Mouse (Mus musculus): Measurements from ENCODE around the gene Cdc42se2.
A peak's percentile ranks its signal among the peaks of the same experiment; 100 is the strongest.

Gene Cdc42se2

GRCm38 (mm10) chr11:54787488-54788474, at the start of gene Cdc42se2:
Gene Cdc42se2 (minus strand): TSS chr11:54787675.
- peak; percentile 97 to 98 for DNase-seq

DNA sequence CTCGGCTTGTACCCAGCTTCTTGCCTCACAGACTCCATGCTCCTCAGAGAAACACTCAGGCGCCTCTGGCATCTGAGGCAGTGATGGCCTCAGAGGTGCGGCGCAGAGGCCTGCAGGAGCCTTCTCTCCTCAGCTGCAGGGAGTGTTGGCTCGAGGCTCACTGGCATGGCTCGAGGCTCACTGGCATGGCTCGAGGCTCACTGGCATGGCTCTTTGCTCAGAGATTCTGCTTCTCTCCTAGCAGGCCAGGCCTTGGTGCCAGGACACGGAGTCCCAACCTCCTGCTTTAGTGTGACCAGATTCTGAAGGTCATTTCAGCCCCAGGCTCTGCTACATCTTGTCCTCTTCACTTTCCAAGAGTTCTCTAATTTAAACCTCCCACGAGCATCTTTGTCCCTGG, 48.6 kb upstream of the Cdc42se2 start:
- no peak for DNase-seq

- DNase-seq: no peak
Observed at GRCm38 (mm10) chr11:54834596-54834995, 47.1 kb upstream of the Cdc42se2 start.

GRCm38 (mm10) chr11:54833833-54834232, 46.4 kb upstream of the Cdc42se2 start:
- no peak for DNase-seq

- DNase-seq: no peak
Observed at GRCm38 (mm10) chr11:54826819-54827218, 39.3 kb upstream of the Cdc42se2 start.

- DNase-seq: no peak
Observed at GRCm38 (mm10) chr11:54825774-54826173, 38.3 kb upstream of the Cdc42se2 start.

- DNase-seq: no peak
Observed at GRCm38 (mm10) chr11:54823467-54823866, 36.0 kb upstream of the Cdc42se2 start.

DNA sequence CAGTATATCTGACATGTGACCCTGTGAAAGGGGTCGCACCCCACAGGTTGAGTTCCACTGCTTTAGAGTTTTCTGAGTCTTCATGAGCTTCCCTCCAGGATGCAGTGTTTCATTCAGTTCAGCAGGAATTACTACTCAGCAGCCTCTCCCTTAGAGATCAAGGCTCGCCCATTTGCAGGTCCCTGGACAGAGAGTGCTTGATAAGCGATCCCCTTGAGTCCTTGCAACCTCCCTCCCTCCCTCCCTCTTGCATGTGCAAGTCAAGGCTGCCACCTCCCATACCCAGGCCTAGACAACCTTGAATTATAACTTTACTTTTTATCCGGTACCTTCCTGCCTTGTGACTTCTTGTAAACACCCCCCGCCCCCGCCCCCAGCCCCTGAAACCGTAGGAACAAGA, 32.0 kb upstream of the Cdc42se2 start:
- DNase-seq: no peak

DNA sequence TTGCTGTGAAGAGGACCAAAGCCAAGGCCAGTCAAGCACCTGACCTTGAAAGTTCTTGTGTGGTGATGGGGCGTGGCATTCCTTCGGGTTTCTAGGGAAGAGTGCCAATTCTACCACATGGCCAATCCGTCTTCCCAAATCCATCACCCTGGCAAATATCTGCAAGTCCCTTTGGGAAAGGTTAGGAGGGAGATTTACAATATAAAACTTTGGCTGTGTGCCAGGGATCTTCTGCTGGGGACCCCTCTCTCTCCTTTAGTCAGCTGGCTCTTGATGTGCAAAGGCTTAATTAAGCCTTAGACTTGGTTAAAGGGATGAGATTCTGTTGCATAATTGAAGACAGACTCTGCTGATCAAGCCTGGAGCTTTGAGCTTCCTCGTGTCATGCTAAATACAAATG, 30.0 kb upstream of the Cdc42se2 start:
- DNase-seq: no peak

GRCm38 (mm10) chr11:54815659-54816058, 28.2 kb upstream of the Cdc42se2 start:
- no peak for DNase-seq

- peak in 1 of 2 experiments; percentile 22 for DNase-seq
Observed at GRCm38 (mm10) chr11:54812812-54813516, 25.5 kb upstream of the Cdc42se2 start.

DNA sequence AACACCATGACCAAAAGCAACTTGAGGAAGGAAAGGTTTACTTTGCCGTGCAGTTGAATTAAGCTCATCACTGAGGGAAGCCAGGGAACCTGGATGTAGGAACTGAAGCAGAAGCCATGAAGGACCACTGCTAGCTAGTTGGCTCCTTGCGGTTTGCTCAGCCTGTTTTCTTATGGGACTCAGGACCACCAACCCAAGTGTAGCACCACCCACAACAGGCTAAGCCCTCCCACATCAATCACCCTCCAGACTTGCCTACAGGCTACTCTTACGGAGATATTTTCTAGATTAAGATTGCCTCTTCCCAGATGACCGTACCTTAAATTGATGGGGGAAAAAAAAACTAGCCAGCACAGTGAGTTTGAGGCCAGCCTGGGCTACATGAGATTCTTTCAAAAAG, 24.8 kb upstream of the Cdc42se2 start:
- DNase-seq: no peak

- no peak for DNase-seq
Observed at GRCm38 (mm10) chr11:54811054-54811453, 23.6 kb upstream of the Cdc42se2 start.

DNA sequence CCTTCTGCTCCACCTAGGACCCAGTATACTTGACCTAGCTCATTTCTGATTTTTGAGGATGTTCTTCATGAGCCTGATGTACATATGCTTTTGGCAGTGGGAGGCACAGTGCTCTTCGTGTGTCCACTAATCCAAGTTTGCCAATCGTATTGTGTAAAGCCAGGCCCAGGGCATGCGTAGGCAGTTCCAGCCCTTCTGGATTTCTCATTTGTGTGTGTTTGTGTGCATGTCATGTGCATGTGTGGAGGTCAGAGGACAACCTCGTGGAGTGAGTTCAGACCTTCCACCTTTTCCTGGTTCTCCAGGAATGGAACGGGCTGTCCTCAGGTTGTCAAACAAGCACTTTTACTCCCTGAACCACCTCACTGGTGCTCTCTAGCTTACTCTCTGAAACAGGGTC, 22.1 kb upstream of the Cdc42se2 start:
- no peak for DNase-seq

- no peak for DNase-seq
Observed at GRCm38 (mm10) chr11:54808177-54808576, 20.7 kb upstream of the Cdc42se2 start.

DNA sequence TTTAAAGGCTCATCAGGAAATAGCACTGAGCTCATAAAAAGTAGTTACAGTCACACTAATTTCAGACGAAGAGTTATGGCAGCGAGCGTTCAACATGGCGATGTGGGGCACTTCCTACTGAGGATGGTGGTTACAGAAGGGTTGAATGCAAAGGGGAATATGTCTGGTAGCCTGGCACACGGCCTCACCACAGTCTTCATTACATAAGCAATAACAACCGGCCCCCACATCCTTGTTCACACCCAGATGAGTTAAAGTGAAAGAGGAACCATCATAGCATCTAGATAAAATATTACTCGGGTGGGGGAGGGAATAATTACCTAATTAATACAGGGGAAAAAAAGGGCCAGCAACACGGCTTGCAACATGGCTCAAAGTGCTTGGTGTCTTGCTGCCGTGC, 20.2 kb upstream of the Cdc42se2 start:
- DNase-seq: peak in 1 of 2 experiments; percentile 16

GRCm38 (mm10) chr11:54806891-54807290, 19.4 kb upstream of the Cdc42se2 start:
- DNase-seq: no peak

DNA sequence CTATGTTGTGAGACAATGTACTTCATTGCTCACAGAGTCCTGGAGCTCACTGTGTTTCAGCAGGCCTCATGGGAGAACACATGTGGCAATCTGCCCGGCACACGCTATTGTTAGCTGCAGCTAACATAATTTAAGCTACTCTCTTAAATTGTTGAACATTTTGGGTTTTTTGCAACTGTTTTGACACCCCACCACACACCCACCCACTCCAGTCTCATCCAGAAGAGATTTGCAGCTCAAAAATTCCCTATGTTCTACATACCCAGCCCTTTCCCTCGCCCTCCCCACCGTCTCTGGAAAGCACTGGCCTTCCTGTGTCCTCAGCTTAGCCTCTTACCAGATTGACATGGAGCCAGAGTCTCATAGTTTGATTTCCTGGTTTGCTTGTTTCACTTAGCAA, 17.7 kb upstream of the Cdc42se2 start:
- DNase-seq: no peak

DNA sequence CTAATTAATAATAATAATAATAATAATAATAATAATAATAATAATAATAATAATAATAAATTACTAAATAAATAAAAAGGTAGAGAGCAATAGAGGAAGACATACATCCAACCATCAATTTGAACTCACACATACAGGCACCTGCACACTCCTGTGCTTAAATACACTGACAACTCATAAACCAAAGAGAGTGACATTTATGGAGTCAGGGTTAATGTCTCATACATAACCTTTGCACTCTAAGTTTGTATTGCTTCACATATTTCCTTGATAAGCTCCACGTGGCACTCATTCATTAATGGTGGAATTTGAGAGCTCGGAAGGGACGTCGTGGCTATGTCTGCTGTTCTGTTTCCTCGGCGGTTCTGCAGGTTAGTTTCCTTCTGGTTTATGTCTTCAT, 15.1 kb upstream of the Cdc42se2 start:
- no peak for DNase-seq

DNA sequence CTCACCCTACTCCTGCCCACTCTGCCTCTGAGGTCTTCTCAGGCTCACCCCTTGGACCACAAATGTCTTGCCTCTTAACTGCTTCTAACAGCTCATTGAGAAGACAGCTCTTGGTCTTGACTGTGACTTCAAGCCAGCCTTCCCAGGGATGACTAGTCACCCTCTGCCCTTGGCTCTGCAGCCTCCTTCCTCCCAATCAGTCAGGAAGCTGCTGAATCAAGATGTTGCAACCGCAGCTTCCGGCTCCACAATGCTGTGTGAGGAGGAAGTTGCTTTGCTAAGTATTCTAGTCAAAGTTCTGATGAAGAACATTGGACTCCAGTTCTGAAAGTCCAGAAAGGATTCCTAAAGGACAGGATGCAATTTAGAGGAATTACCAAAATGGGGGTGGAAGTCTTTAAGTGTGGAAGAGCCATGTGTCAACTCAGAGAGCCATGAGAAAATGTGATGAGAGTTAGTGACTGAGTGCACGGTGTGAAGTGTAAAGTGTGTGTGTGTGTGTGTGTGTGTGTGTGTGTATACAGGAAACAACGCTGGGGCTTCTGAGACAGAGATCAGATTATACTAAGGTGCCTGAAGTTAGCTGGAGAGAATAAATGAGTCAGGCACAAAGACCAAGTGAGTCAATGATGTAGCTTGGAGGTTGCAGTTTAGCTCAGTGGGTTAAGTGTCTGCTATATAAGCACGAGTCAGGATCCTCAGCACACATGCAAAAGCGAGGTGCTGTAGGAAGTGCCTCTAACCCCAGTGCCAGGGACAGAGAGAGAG, 14.5 kb upstream of the Cdc42se2 start:
- DNase-seq: peak; percentile 68

- DNase-seq: no peak
Observed at GRCm38 (mm10) chr11:54796551-54796950, 9.1 kb upstream of the Cdc42se2 start.

- DNase-seq: no peak
Observed at GRCm38 (mm10) chr11:54794678-54795077, 7.2 kb upstream of the Cdc42se2 start.

DNA sequence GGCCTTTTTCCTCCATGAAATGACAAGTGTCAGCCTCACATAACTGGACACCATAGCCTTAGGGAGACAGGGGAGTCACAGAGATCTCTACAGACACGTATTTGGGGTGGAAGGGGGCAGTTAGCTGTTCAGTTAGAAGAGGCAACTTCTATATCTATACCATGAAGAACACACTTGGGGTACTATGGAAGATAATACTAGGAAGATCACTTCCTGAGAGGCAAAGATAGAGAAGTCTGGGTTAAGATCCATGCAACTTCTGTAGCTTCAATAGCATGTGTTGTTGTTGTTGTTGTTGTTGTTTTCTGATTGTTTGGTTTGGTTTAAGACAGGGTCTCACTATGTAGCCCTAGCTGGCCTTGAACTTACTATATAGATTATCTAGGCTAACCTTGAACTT, 5.7 kb upstream of the Cdc42se2 start:
- DNase-seq: no peak
